Mouse (Mus musculus) embryonic facial prominence, embryonic 10.5 days (tissue): ENCODE results near the gene Gm14190. TPM values are rescaled to one million over a fixed set of nuclear protein-coding genes. Genes with fewer than 3 reads are reported as not detected.
"Not testable (repeated sequence)": the region's sequence is repeated elsewhere in the genome, so short reads cannot be mapped to it uniquely, and the experiment has no call there.

Experiments
- DNase-seq: peaks from one replicate; pipeline ENCODE4 v3.0.0-alpha.2; 2017; ENCODE audit warnings: low spot score
- H3K27ac ChIP-seq: fragments of 300-500 bp; sonication (generic); replicated peaks from 2 replicates; pipeline ENCODE4 v1.5.1; 2016; ENCODE audit warnings: mild to moderate bottlenecking
- H3K27me3 ChIP-seq: fragments of 300-500 bp; sonication (generic); replicated peaks from 2 replicates; pipeline ENCODE4 v1.6.1; 2016; ENCODE audit warnings: low read depth, mild to moderate bottlenecking; ENCODE audit not compliant: poor library complexity, severe bottlenecking
- H3K36me3 ChIP-seq: fragments of 300-500 bp; sonication (generic); replicated peaks from 2 replicates; pipeline ENCODE4 v1.6.1; 2016; ENCODE audit warnings: mild to moderate bottlenecking, moderate library complexity
- H3K4me1 ChIP-seq: fragments of 300-500 bp; sonication (generic); 2 replicates; pipeline ENCODE4 v1.6.1; 2016
- H3K4me3 ChIP-seq: fragments of 300-500 bp; sonication (generic); 2 replicates; pipeline ENCODE4 v1.5.1; 2016; ENCODE audit warnings: mild to moderate bottlenecking, moderate library complexity
- H3K9me3 ChIP-seq: fragments of 300-500 bp; sonication (generic); 2 replicates; pipeline ENCODE4 v1.6.1; 2016; ENCODE audit warnings: mild to moderate bottlenecking
- WGBS: fragments of 180-500 bp; shearing (Covaris S2); methylation state at CpG from one replicate; pipeline ENCODE4 v1.1.7; 2016; 5-methylcytosine and 5-hydroxymethylcytosine counted together
- polyA plus RNA-seq: library from polyadenylated mRNA; unstranded; fragments of >200 nt; fragmentation: Nextera tagmentation; extraction: Ambion mirVana; gene quantifications from 2 replicates; pipeline ENCODE4 v1.2.1, GENCODE M21; 2016

Gene Gm14190
- polyA plus RNA-seq = not detected in 2 replicates

DNA sequence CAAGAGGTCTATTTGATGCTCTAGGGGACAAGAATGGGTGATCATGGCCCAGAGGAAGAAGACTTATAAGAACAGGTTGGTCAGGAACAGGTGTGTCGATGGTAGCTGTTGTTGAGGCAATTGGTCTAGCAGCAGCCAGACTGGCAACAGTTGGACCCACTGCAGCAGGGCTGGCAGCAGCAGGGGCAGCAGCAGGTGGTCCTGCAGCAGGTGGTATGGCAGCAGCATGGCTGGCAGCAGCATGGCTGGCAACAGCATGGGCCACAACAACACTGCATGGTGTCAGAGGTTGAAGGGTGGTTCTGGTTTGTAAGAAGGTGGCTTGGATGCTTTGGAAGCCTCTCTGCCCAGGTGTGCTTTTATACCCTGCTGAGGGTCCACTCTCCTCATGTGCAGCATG is at the start of gene Gm14190:
Gm14190 (minus strand) TSS at position 278 of the 400 bp plus-strand sequence.
- H3K4me1 ChIP-seq = no peaks in the 10 kb centered on the region
- no peaks in the 10 kb centered on the region for H3K36me3 ChIP-seq
- DNase-seq = no peak
- H3K4me3 ChIP-seq = no peak within 1 kb of the TSS
- 87% methylated on average over 1 of the region's 1 CpGs for WGBS
- H3K27ac ChIP-seq = no peak within 1 kb of the TSS
- H3K9me3 ChIP-seq = no peaks in the 10 kb centered on the region
- no peaks in the 10 kb centered on the region for H3K27me3 ChIP-seq

GRCm38 (mm10) chr11:99734190-99734589 is 43.6 kb upstream of the Gm14190 start, which contains the start of gene Gm14180:
Gm14180 (minus strand) TSS chr11:99734290.
- 74% methylated on average over 2 of the region's 2 CpGs for WGBS
- Histone ChIP-seq H3K9me3 (no peaks in the 10 kb centered on the region), H3K4me1 (no peaks in the 10 kb centered on the region), H3K27me3 (no peaks in the 10 kb centered on the region), H3K36me3 (no peaks in the 10 kb centered on the region), H3K27ac (no peak within 1 kb of the TSS), H3K4me3 (no peak within 1 kb of the TSS)
- no peak for DNase-seq

- H3K27ac ChIP-seq = no peak overlapping the region
- H3K4me3 ChIP-seq = no peak overlapping the region
- no peaks in the 10 kb centered on the region for H3K27me3 ChIP-seq
- H3K4me1 ChIP-seq = no peaks in the 10 kb centered on the region
- H3K36me3 ChIP-seq = no peaks in the 10 kb centered on the region
- WGBS = 86% methylated on average over 2 of the region's 2 CpGs
- no peak for DNase-seq
- H3K9me3 ChIP-seq = no peaks in the 10 kb centered on the region
Observed at GRCm38 (mm10) chr11:99724061-99724460, 33.5 kb upstream of the Gm14190 start.

DNA sequence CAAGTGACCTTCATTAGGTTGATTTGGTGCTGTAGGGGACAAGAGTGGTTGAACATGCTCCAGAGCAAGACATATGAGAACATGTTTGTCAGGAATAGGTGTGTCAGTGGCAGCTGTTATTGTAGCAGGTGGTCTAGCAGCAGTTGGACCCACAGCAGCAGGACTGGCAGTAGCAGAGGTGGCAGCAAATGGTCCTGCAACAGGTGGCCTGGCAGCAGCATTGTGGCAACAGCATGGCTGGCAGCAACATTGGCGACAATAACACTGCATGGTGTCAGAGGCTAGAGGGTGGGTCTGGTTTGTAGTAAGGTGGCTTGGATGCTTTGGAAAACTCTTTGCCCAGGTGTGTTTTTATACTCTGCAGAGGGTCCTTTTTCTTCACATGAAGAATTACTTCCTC is 28.2 kb upstream of the Gm14190 start:
- DNase-seq = no peak
- H3K36me3 ChIP-seq = no peaks in the 10 kb centered on the region
- H3K4me1 ChIP-seq = no peaks in the 10 kb centered on the region
- 83% methylated on average over 1 of the region's 1 CpGs for WGBS
- H3K4me3 ChIP-seq = no peak overlapping the region
- no peak overlapping the region for H3K27ac ChIP-seq
- H3K9me3 ChIP-seq = no peaks in the 10 kb centered on the region
- H3K27me3 ChIP-seq = no peaks in the 10 kb centered on the region

DNA sequence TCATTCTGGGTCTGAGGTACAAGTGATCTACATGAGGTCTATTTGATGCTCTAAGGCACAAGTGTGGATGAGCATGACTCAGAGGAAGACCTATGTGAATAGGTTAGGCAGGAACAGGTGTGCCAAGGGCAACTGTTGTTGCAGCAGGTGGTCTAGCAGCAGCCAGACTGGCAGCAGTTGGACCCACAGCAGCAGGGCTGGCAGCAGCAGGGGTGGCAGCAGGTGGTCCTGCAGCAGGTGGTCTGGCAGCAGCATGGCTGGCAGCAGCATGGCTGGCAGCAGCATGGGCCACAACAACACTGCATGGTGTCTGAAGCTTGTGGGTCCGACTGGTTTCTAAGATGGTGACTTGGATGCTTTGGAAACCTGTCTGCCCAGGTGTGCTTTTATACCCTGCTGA is 5.3 kb downstream of the Gm14190 start:
- not testable (repeated sequence) for H3K36me3 ChIP-seq, H3K9me3 ChIP-seq, H3K4me1 ChIP-seq, H3K4me3 ChIP-seq, H3K27ac ChIP-seq, H3K27me3 ChIP-seq, DNase-seq
- WGBS = 74% methylated on average over 1 of the region's 1 CpGs

- H3K27ac ChIP-seq = no peak overlapping the region
- DNase-seq = no peak
- 81% methylated on average over 2 of the region's 2 CpGs for WGBS
- no peaks in the 10 kb centered on the region for H3K36me3 ChIP-seq
- H3K4me3 ChIP-seq = no peak overlapping the region
- H3K9me3 ChIP-seq = no peaks in the 10 kb centered on the region
- H3K4me1 ChIP-seq = no peaks in the 10 kb centered on the region
- no peaks in the 10 kb centered on the region for H3K27me3 ChIP-seq
Observed at GRCm38 (mm10) chr11:99683481-99683880, 7.1 kb downstream of the Gm14190 start.

- H3K27me3 ChIP-seq = no peaks in the 10 kb centered on the region
- no peak within 1 kb of the TSS for H3K27ac ChIP-seq
- no peaks in the 10 kb centered on the region for H3K4me1 ChIP-seq
- H3K36me3 ChIP-seq = no peaks in the 10 kb centered on the region
- no peak for DNase-seq
- H3K9me3 ChIP-seq = no peaks in the 10 kb centered on the region
- no peak within 1 kb of the TSS for H3K4me3 ChIP-seq
Observed at GRCm38 (mm10) chr11:99665860-99666259, 24.7 kb downstream of the Gm14190 start, which contains the start of gene Krtap4-6. Krtap4-6 (minus strand) TSS chr11:99665960.

GRCm38 (mm10) chr11:99662802-99663201 is 27.7 kb downstream of the Gm14190 start:
- Histone ChIP-seq H3K4me1 (no peaks in the 10 kb centered on the region), H3K4me3 (no peak overlapping the region), H3K9me3 (no peaks in the 10 kb centered on the region), H3K36me3 (no peaks in the 10 kb centered on the region), H3K27me3 (no peaks in the 10 kb centered on the region), H3K27ac (no peak overlapping the region)
- 89% methylated on average over 10 of the region's 10 CpGs for WGBS
- DNase-seq = no peak

DNA sequence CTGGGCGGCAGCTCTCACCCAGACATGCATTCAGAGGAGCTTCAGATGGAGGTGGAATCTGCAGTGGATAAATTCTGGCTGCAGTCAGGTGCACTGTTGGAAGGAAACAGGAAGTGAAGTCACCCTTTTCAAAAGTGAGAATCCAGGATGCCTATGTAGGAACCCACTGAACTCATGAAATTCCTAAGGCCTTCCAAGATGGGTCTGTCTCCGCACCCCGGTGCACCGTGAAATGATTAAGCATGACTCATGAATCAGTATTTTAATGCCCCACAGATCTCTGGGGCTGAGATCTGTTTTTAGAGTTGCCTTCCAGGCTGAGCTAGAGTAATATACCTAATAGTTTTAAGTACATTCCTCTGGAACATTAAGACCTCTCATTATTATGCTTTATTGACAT is 31.3 kb downstream of the Gm14190 start:
- H3K4me3 ChIP-seq = no peak overlapping the region
- DNase-seq = no peak
- H3K9me3 ChIP-seq = no peaks in the 10 kb centered on the region
- no peaks in the 10 kb centered on the region for H3K36me3 ChIP-seq
- H3K4me1 ChIP-seq = no peaks in the 10 kb centered on the region
- H3K27ac ChIP-seq = no peak overlapping the region
- WGBS = 86% methylated on average over 4 of the region's 4 CpGs
- H3K27me3 ChIP-seq = no peaks in the 10 kb centered on the region

GRCm38 (mm10) chr11:99658467-99659010 is 32.0 kb downstream of the Gm14190 start, which contains the start of gene Gm11563:
Gm11563 (minus strand) TSS chr11:99658960.
- not testable (repeated sequence) for H3K4me3 ChIP-seq, H3K4me1 ChIP-seq, H3K27me3 ChIP-seq, H3K9me3 ChIP-seq, DNase-seq, H3K36me3 ChIP-seq, H3K27ac ChIP-seq
- WGBS = 60% methylated on average over 10 of the region's 10 CpGs

GRCm38 (mm10) chr11:99657051-99657450 is 33.5 kb downstream of the Gm14190 start:
- no peak for DNase-seq
- WGBS = 54% methylated on average over 5 of the region's 5 CpGs
- no peaks in the 10 kb centered on the region for H3K36me3 ChIP-seq
- no peaks in the 10 kb centered on the region for H3K27me3 ChIP-seq
- H3K4me1 ChIP-seq = no peaks in the 10 kb centered on the region
- no peaks in the 10 kb centered on the region for H3K9me3 ChIP-seq
- no peak overlapping the region for H3K4me3 ChIP-seq
- no peak overlapping the region for H3K27ac ChIP-seq

DNA sequence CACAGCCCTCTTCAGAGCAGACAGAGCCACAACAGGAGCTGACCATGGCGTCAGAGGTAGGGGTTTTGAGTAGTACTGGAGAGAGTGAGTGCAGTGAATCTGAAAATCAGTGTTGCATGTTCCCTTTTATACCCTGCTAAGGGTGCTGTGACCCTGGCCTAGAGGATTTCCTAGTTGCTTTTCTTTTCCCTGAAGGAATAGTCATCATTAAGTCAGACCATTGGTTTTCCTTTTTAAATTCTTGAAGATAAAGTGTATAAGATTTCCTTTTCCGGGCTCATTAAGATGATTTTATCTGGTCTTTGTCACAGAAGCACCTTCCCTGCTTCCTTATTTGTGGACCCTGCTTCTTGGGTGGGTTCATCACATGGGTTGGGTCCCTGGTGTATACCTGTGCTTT is 40.4 kb downstream of the Gm14190 start, which contains the start of gene Gm11555:
Gm11555 (minus strand) TSS at position 101 of the 400 bp plus-strand sequence.
- Histone ChIP-seq H3K27ac (no peak within 1 kb of the TSS), H3K9me3 (no peaks in the 10 kb centered on the region), H3K4me1 (no peaks in the 10 kb centered on the region), H3K27me3 (no peaks in the 10 kb centered on the region), H3K36me3 (no peaks in the 10 kb centered on the region), H3K4me3 (no peak within 1 kb of the TSS)
- WGBS = 82% methylated on average over 2 of the region's 2 CpGs
- DNase-seq = no peak

GRCm38 (mm10) chr11:99646444-99646843 is 44.1 kb downstream of the Gm14190 start:
- Histone ChIP-seq H3K27ac (no peak overlapping the region), H3K4me3 (no peak overlapping the region), H3K36me3 (no peaks in the 10 kb centered on the region), H3K9me3 (no peaks in the 10 kb centered on the region), H3K4me1 (no peaks in the 10 kb centered on the region), H3K27me3 (no peaks in the 10 kb centered on the region; the same call in 1 of the 2 replicates)
- DNase-seq = no peak
- WGBS = 82% methylated on average over 15 of the region's 15 CpGs
